Mouse (Mus musculus) CH12.LX (cell line): ENCODE results near the gene Tedc1. TPM values are rescaled to one million over a fixed set of nuclear protein-coding genes. Genes with fewer than 3 reads are reported as not detected.

ENCODE experiments used
- DNase-seq: peaks from one replicate; pipeline ENCODE4 v3.0.0-alpha.2; 2013; ENCODE audit errors: extremely low read depth
- H3K27ac ChIP-seq: 2 replicates; pipeline ENCODE4 v1.5.1; 2012; ENCODE audit warnings: low read depth, mild to moderate bottlenecking, control low read depth, moderate library complexity; ENCODE audit not compliant: insufficient read depth
- H3K27me3 ChIP-seq: replicated peaks from 2 replicates; pipeline ENCODE3; 2012; ENCODE audit warnings: inconsistent platforms
- H3K36me3 ChIP-seq, 2 experiments: replicated peaks in 1 of 2; 2 replicates each; pipeline versions ENCODE3 to v1.6.1; 2012; ENCODE audit warnings: inconsistent platforms in 1 of 2, low read length in 1 of 2, mild to moderate bottlenecking in 1 of 2, mixed read lengths in 1 of 2, moderate library complexity in 1 of 2; ENCODE audit not compliant: control insufficient read depth in 1 of 2, insufficient read depth in 1 of 2
- H3K4me1 ChIP-seq, 2 experiments: 2 replicates each; pipeline ENCODE4 v1.6.1; 2012; ENCODE audit warnings: inconsistent platforms in 1 of 2, moderate library complexity in 1 of 2; ENCODE audit not compliant: insufficient read depth in 2 of 2, control insufficient read depth in 1 of 2
- H3K4me2 ChIP-seq: 2 replicates; pipeline ENCODE4 v1.6.1; 2012; ENCODE audit warnings: low read depth, mild to moderate bottlenecking, control low read depth; ENCODE audit not compliant: poor library complexity, insufficient read depth, severe bottlenecking
- H3K4me3 ChIP-seq, 3 experiments: fragments of 150-350 bp in 1 of 3; sonication (generic) in 1 of 3; replicated peaks in 1 of 3; 2 replicates each; pipeline versions ENCODE3 to v1.5.1; 2011 to 2012; ENCODE audit warnings: low read depth in 2 of 3, low read length in 2 of 3, mild to moderate bottlenecking in 2 of 3, moderate library complexity in 2 of 3, control low read depth in 1 of 3, improper control_type of control experiment in 1 of 3, inconsistent platforms in 1 of 3, mixed read lengths in 1 of 3; ENCODE audit not compliant: poor library complexity in 1 of 3
- H3K79me2 ChIP-seq: replicated peaks from 2 replicates; pipeline ENCODE4 v1.6.1; 2012; ENCODE audit warnings: mild to moderate bottlenecking, moderate library complexity; ENCODE audit not compliant: control insufficient read depth, poor library complexity, insufficient read depth, severe bottlenecking; ENCODE audit errors: extremely low read depth
- H3K9ac ChIP-seq: 2 replicates; pipeline ENCODE4 v1.6.1; 2012; ENCODE audit warnings: low read depth, mild to moderate bottlenecking, control low read depth, moderate library complexity; ENCODE audit not compliant: insufficient read depth
- H3K9me3 ChIP-seq: replicated peaks from 2 replicates; pipeline ENCODE3; 2012; ENCODE audit warnings: low read length, inconsistent platforms, mixed read lengths
- BHLHE40 ChIP-seq: IDR thresholded peaks from 2 replicates; pipeline ENCODE4 v1.6.1; 2011; ENCODE audit warnings: mild to moderate bottlenecking, low read depth, low read length, improper control_type of control experiment
- CHD1 ChIP-seq: IDR thresholded peaks from 2 replicates; pipeline ENCODE4 v1.6.1; 2012; ENCODE audit warnings: low read depth, low read length, improper control_type of control experiment, inconsistent platforms
- CHD2 ChIP-seq: IDR thresholded peaks from 2 replicates; pipeline ENCODE4 v1.6.1; 2011; ENCODE audit warnings: low read length, improper control_type of control experiment
- CTCF ChIP-seq, 2 experiments: IDR thresholded peaks in 1 of 2; conservative IDR thresholded peaks in 1 of 2; 2 replicates each; pipeline ENCODE4 v1.5.1; 2011 to 2012; ENCODE audit warnings: low read depth in 2 of 2, low read length in 2 of 2, improper control_type of control experiment in 1 of 2, inconsistent platforms in 1 of 2, mild to moderate bottlenecking in 1 of 2, moderate library complexity in 1 of 2
- E2F4 ChIP-seq: IDR thresholded peaks from 2 replicates; pipeline ENCODE4 v1.6.1; 2011; ENCODE audit warnings: low read depth, low read length, improper control_type of control experiment; ENCODE audit not compliant: insufficient replicate concordance
- ELF1 ChIP-seq: IDR thresholded peaks from 2 replicates; pipeline ENCODE4 v1.6.1; 2014; ENCODE audit warnings: low read depth, mild to moderate bottlenecking, inconsistent platforms, low read length, improper control_type of control experiment
- EP300 ChIP-seq: IDR thresholded peaks from 2 replicates; pipeline ENCODE4 v1.6.1; 2011; ENCODE audit warnings: low read length, improper control_type of control experiment
- ETS1 ChIP-seq: conservative IDR thresholded peaks from 2 replicates; pipeline ENCODE4 v1.6.1; 2012; ENCODE audit warnings: low read depth, mild to moderate bottlenecking, inconsistent platforms, low read length, improper control_type of control experiment, moderate library complexity
- HCFC1 ChIP-seq: IDR thresholded peaks from 2 replicates; pipeline ENCODE4 v1.6.1; 2012; ENCODE audit warnings: low read depth, mild to moderate bottlenecking, inconsistent platforms, low read length, improper control_type of control experiment
- IRF4 ChIP-seq: IDR thresholded peaks from 2 replicates; pipeline ENCODE4 v1.6.1; 2014; ENCODE audit warnings: low read depth, mild to moderate bottlenecking, inconsistent platforms, low read length, improper control_type of control experiment
- JUND ChIP-seq: conservative IDR thresholded peaks from 2 replicates; pipeline ENCODE4 v1.6.1; 2011; ENCODE audit warnings: low read depth, low read length, improper control_type of control experiment
- MAFK ChIP-seq: IDR thresholded peaks from 2 replicates; pipeline ENCODE4 v1.6.1; 2011; ENCODE audit warnings: low read length, improper control_type of control experiment; ENCODE audit not compliant: insufficient replicate concordance
- MAX ChIP-seq: IDR thresholded peaks from 2 replicates; pipeline ENCODE4 v1.6.1; 2011; ENCODE audit warnings: low read length, improper control_type of control experiment
- MAZ ChIP-seq: IDR thresholded peaks from 2 replicates; pipeline ENCODE4 v1.6.1; 2012; ENCODE audit warnings: low read depth, mild to moderate bottlenecking, inconsistent platforms, low read length, improper control_type of control experiment, moderate library complexity
- MXI1 ChIP-seq: IDR thresholded peaks from 2 replicates; pipeline ENCODE4 v1.6.1; 2011; ENCODE audit warnings: mild to moderate bottlenecking, low read depth, low read length, improper control_type of control experiment
- MYC ChIP-seq: IDR thresholded peaks from 2 replicates; pipeline ENCODE4 v1.6.1; 2011; ENCODE audit warnings: low read depth, mild to moderate bottlenecking, improper control_type of control experiment, low read length
- NELFE ChIP-seq: IDR thresholded peaks from 2 replicates; pipeline ENCODE4 v1.6.1; 2011; ENCODE audit warnings: low read depth, low read length, improper control_type of control experiment
- NRF1 ChIP-seq: IDR thresholded peaks from 2 replicates; pipeline ENCODE4 v1.6.1; 2014; ENCODE audit warnings: low read depth, mild to moderate bottlenecking, inconsistent platforms, low read length, improper control_type of control experiment, moderate library complexity
- PAX5 ChIP-seq: IDR thresholded peaks from 2 replicates; pipeline ENCODE4 v1.6.1; 2012; ENCODE audit warnings: low read length, inconsistent platforms, mixed read lengths
- RAD21 ChIP-seq: IDR thresholded peaks from 2 replicates; pipeline ENCODE4 v1.6.1; 2011; ENCODE audit warnings: low read depth, mild to moderate bottlenecking, low read length, improper control_type of control experiment, moderate library complexity
- RCOR1 ChIP-seq: conservative IDR thresholded peaks from 2 replicates; pipeline ENCODE4 v1.6.1; 2012; ENCODE audit warnings: low read depth, mild to moderate bottlenecking, inconsistent platforms, low read length, improper control_type of control experiment
- SIN3A ChIP-seq: IDR thresholded peaks from 2 replicates; pipeline ENCODE4 v1.6.1; 2012; ENCODE audit warnings: low read length, improper control_type of control experiment, inconsistent platforms
- TBP ChIP-seq: conservative IDR thresholded peaks from 2 replicates; pipeline ENCODE4 v1.6.1; 2011; ENCODE audit warnings: low read depth, low read length, improper control_type of control experiment
- USF1 ChIP-seq: IDR thresholded peaks from 2 replicates; pipeline ENCODE4 v1.6.1; 2014; ENCODE audit warnings: low read depth, mild to moderate bottlenecking, inconsistent platforms, low read length, improper control_type of control experiment
- USF2 ChIP-seq: conservative IDR thresholded peaks from 2 replicates; pipeline ENCODE4 v1.6.1; 2011; ENCODE audit warnings: low read depth, low read length, improper control_type of control experiment
- ZC3H11A ChIP-seq: IDR thresholded peaks from 2 replicates; pipeline ENCODE4 v1.6.1; 2012; ENCODE audit warnings: low read depth, mild to moderate bottlenecking, inconsistent platforms, low read length, improper control_type of control experiment
- ZNF384 ChIP-seq: IDR thresholded peaks from 2 replicates; pipeline ENCODE4 v1.6.1; 2012; ENCODE audit warnings: low read depth, low read length, improper control_type of control experiment, inconsistent platforms
- dilution Hi-C: fragments of 300-500 bp; cut with MboI; formaldehyde crosslinking; loops from 2 replicates; pipeline ENCODE4 v1.14.3; 2020; ENCODE audit warnings: low sequenced_read_pairs; ENCODE audit not compliant: extremely low pct_unique_long_range_greater_than_20kb, extremely low pct_ligation_motif_present
- in situ Hi-C: fragments of 300-500 bp; cut with MboI; formaldehyde crosslinking; loops from 3 replicates; pipeline ENCODE4 v1.14.3; 2019; ENCODE audit warnings: low sequenced_read_pairs, low pct_ligation_motif_present, low pct_unique_long_range_greater_than_20kb, mixed read lengths
- polyA plus RNA-seq: library from polyadenylated mRNA; unstranded; fragments of >175 nt; gene quantifications from 2 replicates; pipeline ENCODE4 v1.2.1, GENCODE M21; 2012; ENCODE audit warnings: low read depth; ENCODE audit not compliant: insufficient read length
- total RNA-seq, 2 experiments: library from RNA; depleted of rRNA; stranded (reverse); fragments of 300-350 nt in 1 of 2; fragments of >200 nt in 1 of 2; gene quantifications; 2 replicates each; pipeline ENCODE4 v1.2.3; 2012 to 2014

The Tedc1 gene
- total and polyA plus RNA-seq, 3 experiments = 6.4 to 14.0 (median 9.0) TPM

GRCm38 (mm10) chr12:113212326-113212924 lies 56.2 kb downstream of the Tedc1 start:
- peaks cover under 1 to 1% of the 10 kb centered on the region in 2 experiments for H3K4me1 ChIP-seq
- H3K79me2 ChIP-seq = no peaks in the 10 kb centered on the region
- H3K4me3 ChIP-seq = no peak overlapping the region
- H3K36me3 ChIP-seq = no peaks in the 10 kb centered on the region
- dilution Hi-C loops (no loop called here), in situ Hi-C loops (loop anchor here (5.0 to 25.0 kb wide), 2 partner anchors 55 to 475 kb away; partner anchors contain the start of gene Tedc1)
- no peak overlapping the region for H3K27ac ChIP-seq
- H3K4me2 ChIP-seq = no peak overlapping the region
- no peak for DNase-seq
- no peaks in the 10 kb centered on the region for H3K9me3 ChIP-seq
- no peak overlapping the region for H3K9ac ChIP-seq
- TF ChIP-seq ZNF384 (no peak), JUND (no peak), MXI1 (no peak), TBP (no peak), ZC3H11A (no peak), USF1 (no peak), MAZ (no peak), RCOR1 (no peak), MAFK (no peak), USF2 (no peak), NELFE (no peak), SIN3A (no peak), MAX (no peak), ELF1 (no peak), CTCF (conservative IDR thresholded peaks at IDR 0.05 in 1 of 2, IDR thresholded peaks at IDR 0.05 in 1 of 2; ENCODE audit: low read depth in 2 of 2, low read length in 2 of 2) (no peak), NRF1 (no peak), EP300 (no peak), BHLHE40 (no peak), MYC (no peak)
- H3K27me3 ChIP-seq = peaks cover 20% of the 10 kb centered on the region

- Histone ChIP-seq H3K36me3 (no peaks in the 10 kb centered on the region), H3K9ac (no peak overlapping the region), H3K9me3 (no peaks in the 10 kb centered on the region), H3K4me1 (peaks cover 5 to 6% of the 10 kb centered on the region in 2 experiments), H3K79me2 (no peaks in the 10 kb centered on the region), H3K4me2 (no peak overlapping the region), H3K27me3 (peaks cover 20% of the 10 kb centered on the region), H3K4me3 (no peak overlapping the region), H3K27ac (no peak overlapping the region)
- DNase-seq = no peak
- dilution Hi-C loops (no loop called here), in situ Hi-C loops (loop anchor here (5.0 to 25.0 kb wide), 2 partner anchors 56 to 474 kb away; partner anchors contain the start of gene Tedc1)
- TF ChIP-seq EP300 = no peak
- TF ChIP-seq TBP = no peak
- TF ChIP-seq IRF4 = no peak
- no peak for TF ChIP-seq CHD1
- TF ChIP-seq CHD2 = no peak
- TF ChIP-seq ETS1 = no peak
- no peak for TF ChIP-seq E2F4
- no peak for TF ChIP-seq PAX5
- TF ChIP-seq ZNF384 = no peak
- TF ChIP-seq MXI1 = no peak
- no peak for TF ChIP-seq HCFC1
- no peak for TF ChIP-seq SIN3A
- no peak for TF ChIP-seq RAD21
These were observed 57.0 kb downstream of the Tedc1 start for GRCm38 (mm10) chr12:113213226-113213625.
